Mouse (Mus musculus): ENCODE measurements around the gene Dnah6. TPM values are rescaled to one million over a fixed set of nuclear protein-coding genes. Genes with fewer than 3 reads are reported as not detected.

The Dnah6 gene
- polyA plus RNA-seq (2017; shearing (Covaris generic)): not detected

- ATAC-seq: peak; percentile 94
Measured at GRCm38 (mm10) chr6:73221189-73221957, at the start of gene Dnah6. Dnah6 (minus strand) TSS chr6:73221651.

- ATAC-seq: no peak
Measured at GRCm38 (mm10) chr6:73269374-73269773, 47.9 kb upstream of the Dnah6 start.

DNA sequence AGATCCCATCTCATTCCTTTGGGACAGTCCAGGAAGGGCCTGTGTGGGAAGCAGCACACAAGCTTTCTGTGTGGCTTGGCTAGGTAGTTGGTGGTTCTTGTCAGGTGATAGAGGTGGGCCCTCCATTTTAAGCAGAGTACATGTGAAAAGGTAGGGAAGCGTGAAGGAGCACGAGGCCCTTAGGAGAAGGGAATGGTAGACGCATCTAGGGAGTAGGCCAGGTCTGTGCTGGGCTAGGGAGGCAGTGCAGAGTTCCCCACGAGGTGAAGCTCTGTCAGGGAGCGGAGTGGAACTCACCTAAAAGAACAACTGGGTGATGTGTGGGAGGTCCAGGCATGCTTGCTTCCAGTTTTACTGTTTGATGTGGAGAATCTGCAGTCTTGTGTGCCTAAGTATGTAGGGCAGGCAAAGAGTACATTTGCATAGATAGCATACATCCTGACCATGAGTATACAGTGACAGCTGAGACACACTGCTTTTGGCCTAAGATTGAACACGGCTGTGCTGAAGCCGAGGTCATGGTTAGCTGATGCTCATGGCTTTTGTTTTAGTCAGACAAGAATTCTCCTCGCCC, 46.4 kb upstream of the Dnah6 start:
- ATAC-seq: no peak

- ATAC-seq: no peak
Measured at GRCm38 (mm10) chr6:73264801-73265200, 43.4 kb upstream of the Dnah6 start.

DNA sequence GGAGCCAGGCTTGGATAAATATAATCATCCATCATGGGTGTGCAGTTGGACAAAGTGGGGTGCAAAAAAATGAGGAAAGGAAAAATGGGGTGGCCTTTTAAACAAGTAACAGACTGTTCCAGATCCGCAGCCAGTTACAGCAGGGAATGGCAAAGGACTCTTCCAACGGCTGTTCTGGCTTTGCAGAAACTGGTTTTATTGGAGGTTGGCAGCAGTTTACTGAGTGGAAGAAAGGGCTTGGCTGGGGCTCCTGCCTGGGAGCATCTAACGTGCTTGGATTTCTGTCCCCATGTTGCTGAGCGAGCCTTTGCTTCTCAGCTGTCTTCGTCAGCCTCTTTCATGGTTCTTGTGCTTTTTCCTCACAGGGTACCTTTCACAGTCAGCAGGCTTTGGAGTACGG, 38.7 kb upstream of the Dnah6 start:
- ATAC-seq: no peak

DNA sequence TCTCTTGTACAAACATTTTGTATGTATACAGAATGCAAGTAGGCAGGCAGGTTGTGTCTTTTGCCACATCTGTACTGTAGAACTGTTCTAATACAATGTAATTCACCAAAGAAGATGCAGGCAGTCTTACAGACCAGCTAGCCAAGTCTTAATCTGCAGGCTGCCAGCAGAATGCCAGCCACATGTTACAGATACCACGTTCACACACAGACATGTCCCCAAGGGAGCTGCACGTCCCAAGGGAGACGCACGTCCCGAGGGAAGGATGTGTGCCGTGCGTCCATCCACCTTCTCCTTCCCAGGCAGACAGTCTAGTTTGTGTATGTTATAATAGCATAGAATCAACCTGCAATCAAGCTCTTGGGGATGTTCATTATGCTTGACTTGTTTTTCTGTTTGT, 35.6 kb upstream of the Dnah6 start:
- ATAC-seq: no peak

DNA sequence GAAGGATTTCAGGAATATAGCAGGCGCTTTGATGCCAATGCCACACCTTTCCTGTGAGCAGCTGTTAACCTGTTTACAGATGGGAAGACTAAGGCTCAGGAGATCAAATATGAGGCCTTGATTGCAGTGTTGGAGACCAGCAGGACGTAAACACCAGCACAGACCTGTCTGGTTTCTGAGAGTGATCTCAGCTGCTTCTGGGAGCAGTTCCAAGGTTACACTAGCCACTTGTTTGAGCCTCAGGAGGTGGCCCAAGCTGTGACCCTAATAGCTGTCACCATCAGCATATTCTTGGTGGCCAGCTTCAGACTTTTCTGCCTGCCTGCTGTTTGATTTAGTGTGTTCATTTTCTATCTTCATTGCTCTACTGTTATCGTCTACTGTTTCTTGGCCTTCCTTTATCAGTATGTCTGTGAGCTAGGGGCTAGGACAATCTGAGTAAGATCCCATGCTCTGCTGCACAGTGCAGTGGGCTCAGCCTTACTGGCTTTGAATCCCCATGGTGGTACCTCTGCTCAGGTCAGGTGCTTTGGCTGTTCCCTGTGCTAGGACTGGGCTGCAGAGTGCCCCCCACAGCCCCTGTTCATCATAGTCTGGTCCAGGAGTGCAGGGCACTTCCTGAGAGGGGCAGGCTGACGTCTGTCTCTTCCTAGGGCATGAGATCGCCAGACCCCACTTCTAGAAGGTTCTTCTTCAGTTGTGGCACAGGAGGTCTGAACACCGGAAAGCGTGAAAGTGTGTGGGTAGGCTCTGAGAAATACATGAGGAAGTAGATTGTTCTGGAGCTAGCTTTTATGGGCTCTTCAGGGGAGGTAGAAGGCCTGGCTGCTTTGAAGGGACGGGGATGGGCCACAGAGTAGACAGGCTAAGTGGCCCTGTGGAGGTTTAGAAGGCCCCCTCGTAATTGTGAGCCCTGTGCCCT, 33.1 kb upstream of the Dnah6 start:
- peak; percentile 87 for ATAC-seq

DNA sequence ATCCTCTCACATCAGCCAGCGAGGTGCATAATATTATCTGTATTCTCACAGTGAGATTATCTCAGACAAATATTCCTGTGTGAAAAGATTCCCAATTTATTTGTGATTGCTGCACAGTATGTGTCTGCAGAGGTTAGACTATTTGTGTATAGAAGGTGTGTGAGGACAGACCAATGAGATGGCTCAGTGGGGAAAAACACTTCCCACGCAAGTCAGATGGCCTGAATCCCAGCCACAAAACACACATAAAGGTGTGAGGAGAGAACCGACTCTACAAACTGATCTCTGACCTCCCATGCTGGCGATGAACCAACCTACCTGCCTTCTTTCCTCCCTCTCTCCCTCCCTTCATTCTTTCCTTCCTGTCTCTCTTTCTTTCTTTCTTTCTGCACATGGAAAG, 32.1 kb upstream of the Dnah6 start:
- no peak for ATAC-seq

GRCm38 (mm10) chr6:73253006-73253405, 31.6 kb upstream of the Dnah6 start:
- no peak for ATAC-seq

DNA sequence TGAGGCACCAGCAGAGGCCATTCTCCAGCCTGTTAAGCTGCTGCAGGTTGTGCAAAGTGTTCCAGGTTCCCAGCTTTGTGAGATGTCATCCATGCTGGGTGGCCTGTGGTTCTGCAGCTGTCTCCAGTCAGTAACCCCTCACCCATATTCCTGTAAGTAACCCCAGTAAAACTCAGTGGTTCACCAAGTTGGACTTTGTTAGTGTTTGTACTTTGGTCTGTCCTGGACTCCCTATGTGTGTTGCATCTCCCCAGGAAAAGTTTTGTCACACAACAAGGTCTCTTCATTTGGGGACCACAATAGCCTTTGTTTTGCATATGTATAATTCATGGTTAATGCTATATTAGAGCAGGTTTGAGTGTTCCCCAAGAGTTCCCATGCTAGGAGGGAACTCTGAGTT, 30.9 kb upstream of the Dnah6 start:
- no peak for ATAC-seq

DNA sequence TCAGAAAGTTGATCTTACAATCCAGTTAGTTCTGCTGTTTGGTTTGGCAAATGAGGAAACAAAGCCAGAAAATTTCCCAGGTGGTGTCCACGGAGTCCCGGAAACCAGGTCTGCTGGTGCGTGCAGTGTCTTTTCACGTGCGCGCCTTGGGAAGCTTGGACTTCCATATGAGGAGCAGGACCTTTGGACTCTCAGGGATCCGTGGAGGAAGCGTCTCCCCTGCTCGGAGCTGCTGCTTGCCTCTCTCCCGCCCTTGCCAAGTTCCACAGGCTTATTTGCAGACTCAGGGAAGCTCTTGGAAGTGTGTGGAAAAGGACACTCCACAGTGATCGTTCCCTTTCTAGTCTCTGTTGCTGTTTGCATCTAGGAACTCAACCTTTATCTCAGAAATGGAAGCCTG, 29.9 kb upstream of the Dnah6 start:
- ATAC-seq: no peak

DNA sequence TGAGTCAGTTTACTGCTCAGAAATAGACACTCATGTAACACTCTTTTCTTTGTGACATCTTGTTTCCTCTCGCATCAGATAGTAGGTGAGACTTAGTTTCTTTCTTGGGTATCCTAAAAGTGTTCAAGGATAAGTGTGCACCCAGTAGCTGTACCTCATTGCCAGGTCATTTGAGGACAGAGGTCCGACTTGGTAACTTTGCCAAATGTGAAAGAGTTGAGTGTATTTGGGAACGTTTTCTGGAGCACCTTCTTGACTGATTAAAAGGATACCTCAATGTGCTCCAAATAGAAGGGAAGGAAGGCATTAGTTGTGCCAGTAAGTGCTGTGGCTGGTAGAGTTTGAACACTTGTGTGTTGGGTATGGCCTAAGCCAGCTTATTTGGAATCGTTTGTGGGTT, 28.4 kb upstream of the Dnah6 start:
- no peak for ATAC-seq

DNA sequence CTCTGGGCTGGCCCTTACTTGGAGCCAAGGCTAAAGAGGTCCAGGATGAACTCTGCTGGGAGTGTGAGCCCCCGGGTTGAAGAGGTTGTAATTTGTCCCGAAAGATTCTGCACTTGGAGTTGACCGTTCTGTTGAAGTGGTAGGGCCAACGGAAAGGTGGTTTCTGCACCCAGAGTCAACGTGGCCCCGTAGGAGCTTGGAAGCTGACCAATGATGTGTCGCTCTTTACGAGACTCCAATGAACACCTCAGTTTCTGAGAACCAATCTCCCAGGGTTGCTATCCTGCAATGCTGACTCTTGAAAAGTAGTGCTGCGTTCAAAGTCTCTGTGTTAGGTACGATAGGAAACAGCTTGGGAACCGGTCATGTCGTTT, 27.6 kb upstream of the Dnah6 start:
- no peak for ATAC-seq

DNA sequence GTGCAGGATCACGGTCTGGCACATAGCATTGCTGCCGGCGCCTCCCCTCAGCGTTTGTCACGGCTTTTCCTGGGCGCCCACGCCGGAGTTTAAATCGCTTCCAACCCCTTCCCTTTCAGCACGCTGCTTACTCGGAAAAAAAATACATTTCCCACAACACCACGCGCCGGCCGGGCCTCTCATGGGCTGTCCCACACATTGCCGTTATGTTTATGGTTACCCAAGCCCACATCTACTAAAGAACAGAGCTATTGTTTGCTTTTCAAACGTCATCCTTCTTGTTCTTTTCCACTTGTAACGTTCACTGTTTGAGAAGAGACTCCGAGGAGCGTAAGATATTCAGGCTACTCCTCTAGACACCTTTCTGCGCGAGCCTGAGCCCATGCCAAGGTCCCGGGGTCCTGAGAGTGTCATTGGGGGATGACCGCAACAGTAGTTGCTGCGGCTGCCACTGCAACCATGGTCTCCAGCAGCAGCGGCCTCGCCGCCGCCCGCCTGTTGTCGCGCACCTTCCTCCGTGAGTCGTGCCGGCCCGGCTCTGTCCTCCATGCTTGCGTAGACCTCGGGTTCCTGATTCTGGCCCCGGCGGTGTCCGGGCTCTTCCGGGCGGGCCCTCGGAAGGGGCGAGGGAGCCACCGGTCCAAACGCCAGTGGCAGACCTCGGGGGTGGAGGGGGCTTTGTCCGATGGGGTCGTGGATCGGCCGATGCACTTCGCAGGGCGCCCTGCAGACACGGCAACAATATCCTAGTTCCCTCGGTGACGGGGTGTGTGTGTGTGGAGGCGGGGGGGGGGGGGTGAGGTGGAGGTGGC, 27.0 kb upstream of the Dnah6 start, which contains the start of gene Suclg1:
TSS of gene Suclg1 (plus strand) at position 146 of the 812 bp plus-strand sequence.
- ATAC-seq: peak; percentile 91

DNA sequence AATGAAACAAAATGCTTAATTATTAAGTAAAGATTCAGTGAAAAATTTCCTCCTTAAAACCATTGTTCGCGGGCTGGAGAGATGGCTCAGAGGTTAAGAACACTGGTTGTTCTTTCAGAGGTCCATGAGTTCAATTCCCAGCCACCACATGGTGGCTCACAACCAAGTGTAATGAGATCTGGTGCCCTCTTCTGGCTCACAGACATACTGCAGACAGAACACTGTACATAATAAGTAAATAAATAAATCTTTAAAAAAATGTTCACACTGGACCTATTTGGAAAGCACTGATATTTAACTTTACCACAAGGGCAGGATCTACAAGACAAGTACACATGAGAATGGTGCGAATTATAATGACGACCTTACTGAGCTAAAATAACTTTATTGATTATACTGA, 26.0 kb upstream of the Dnah6 start:
- ATAC-seq: peak; percentile 22

DNA sequence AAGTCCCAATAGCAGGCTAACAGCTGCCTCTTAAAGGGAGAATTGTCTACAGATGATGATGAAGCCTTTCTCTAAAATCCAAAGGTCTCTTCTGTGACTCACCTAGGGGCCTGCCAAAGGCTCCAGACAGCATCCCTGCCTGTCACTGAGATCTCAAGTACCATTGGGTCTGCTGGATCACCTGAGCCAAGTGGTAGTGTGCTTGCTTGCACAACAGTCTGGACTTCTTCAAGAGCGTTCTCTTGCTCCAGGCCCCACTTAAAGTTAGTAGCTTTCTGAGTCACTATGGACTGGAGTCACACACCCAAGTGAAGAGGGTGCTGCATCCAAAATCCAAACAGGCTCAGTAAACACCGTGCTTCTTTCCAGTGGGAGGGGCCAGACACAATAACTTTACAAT, 25.4 kb upstream of the Dnah6 start:
- ATAC-seq: no peak

- ATAC-seq: no peak
Measured at GRCm38 (mm10) chr6:73235650-73236049, 14.2 kb upstream of the Dnah6 start.

DNA sequence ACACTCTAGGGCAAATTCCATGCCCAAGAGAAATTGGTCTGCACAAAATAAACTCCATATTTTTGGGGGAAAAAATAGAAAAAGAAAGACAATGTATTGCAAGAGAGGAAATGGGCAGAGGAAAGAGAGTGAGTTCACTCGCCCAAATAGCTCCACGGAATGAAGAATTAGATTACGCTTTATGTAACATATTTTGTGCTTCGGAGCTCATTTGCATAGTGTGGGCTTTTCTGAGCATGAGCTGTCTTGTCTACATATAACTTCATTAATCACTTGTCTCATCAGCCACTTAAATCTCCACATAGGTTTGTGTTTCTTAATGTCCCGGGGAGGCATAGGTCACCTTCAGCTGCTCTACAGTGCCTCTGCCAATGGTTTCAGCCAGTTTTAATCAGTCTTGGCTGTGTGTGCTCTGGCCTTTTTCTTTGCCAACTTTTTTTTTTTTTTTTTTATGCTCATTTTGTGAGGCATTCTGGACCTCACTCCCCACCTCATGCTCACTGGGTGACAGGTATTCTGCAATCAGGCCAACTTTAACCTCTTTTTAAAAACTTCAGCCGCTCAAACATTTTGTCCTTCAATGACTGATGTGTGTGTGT, 12.9 kb upstream of the Dnah6 start:
- ATAC-seq: no peak

GRCm38 (mm10) chr6:73233202-73233726, 11.8 kb upstream of the Dnah6 start:
- peak; percentile 66 for ATAC-seq

DNA sequence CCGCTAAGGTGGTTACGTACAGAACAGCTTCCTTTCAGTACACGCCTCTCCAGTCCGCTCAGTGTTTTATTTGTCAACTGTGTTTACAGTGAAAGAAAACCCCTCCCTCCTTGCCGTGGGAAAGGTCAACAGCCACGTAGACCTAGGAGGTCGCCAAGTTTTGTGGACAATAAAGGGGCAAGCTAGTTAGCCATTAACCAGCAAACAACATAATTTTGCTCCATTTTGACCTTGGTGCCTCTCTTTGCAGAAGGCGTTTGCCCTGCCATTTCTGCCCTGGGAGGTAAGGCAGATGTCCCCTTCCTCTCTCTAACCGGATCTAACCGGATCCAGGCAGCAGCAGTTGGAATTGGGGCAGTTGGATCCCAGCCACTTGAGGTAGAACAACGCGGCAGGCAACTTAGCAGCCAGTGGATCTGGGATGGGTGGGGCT, 10.7 kb upstream of the Dnah6 start:
- ATAC-seq: no peak

DNA sequence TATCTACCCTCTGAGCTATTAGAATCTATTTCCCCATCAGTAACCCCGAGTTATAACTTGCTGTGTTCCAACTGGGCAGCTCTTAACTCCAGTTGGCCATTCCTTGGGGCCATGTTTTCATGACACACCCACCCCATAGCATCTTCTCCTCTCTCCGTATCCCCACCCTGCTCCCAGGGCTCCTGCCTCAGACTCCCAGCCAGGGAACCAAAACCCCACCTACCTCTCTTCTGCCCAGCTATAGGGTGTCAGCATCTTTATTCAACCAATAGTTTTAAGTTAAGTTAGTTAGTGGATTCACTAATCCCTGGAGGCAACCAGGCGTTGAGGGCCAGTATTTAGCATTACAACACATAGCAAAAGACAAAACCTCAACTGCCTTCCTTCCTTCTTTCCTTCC, 7.4 kb upstream of the Dnah6 start:
- no peak for ATAC-seq

DNA sequence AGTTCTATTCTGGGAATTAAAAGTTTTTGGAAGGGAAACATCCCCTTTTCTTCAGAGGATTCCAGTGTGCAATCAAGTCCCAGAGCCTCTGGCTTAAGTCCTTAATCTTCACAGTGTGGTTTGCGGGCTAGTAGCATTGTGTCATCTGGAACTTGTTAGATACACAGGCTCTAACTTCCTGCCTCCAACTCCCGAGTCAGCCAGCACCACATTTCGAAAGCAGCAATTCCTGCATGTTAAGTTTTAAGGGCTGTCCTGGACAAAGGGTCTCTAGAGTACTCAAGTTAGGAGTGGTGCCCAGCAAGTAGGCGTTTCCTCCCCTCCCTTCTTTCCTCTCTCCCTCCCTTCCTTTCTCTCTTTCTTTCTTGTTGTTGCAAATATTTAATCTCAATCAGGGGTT, 7.0 kb upstream of the Dnah6 start:
- ATAC-seq: peak; percentile 43

All from CD4-positive, CD25-positive, alpha-beta regulatory T cell, adult 4 months (primary cell).